Mouse (Mus musculus): ENCODE measurements around the gene Cmip. TPM values are rescaled to one million over a fixed set of nuclear protein-coding genes. Genes with fewer than 3 reads are reported as not detected.

Cmip gene
- polyA plus RNA-seq, 1 experiment from 2014 or later, result 9.3 TPM

- Histone ChIP-seq H3K9me3 (replicated peaks) (peaks cover 5% of the 10 kb centered on the region; the same call in 1 of the 2 replicates), H3K27me3 (ENCODE audit: low read depth, poor library complexity, severe bottlenecking) (no peaks in the 10 kb centered on the region), H3K36me3 (peaks cover 39% of the 10 kb centered on the region), H3K27ac (replicated peaks) (no peak overlapping the region), H3K4me1 (peaks cover 48% of the 10 kb centered on the region), H3K4me3 (no peak overlapping the region)
- WGBS, result 93% methylated on average over 9 of the region's 9 CpGs
- DNase-seq (ENCODE audit: low spot score), result no peak
Measured at GRCm38 (mm10) chr8:117284768-117285484, 28.1 kb downstream of the Cmip start.

GRCm38 (mm10) chr8:117287966-117288365 is 31.1 kb downstream of the Cmip start:
- WGBS, result 87% methylated on average over 8 of the region's 8 CpGs
- peaks cover 56% of the 10 kb centered on the region for H3K4me1 ChIP-seq

GRCm38 (mm10) chr8:117289016-117289415 is 32.2 kb downstream of the Cmip start:
- Histone ChIP-seq H3K9me3 (replicated peaks) (peaks cover 5% of the 10 kb centered on the region; the same call in 1 of the 2 replicates), H3K36me3 (peaks cover 39% of the 10 kb centered on the region), H3K27me3 (ENCODE audit: low read depth, poor library complexity, severe bottlenecking) (no peaks in the 10 kb centered on the region), H3K4me3 (no peak overlapping the region), H3K4me1 (peaks cover 57% of the 10 kb centered on the region), H3K27ac (replicated peaks) (no peak overlapping the region)
- 75% methylated on average over 9 of the region's 9 CpGs for WGBS
- DNase-seq (ENCODE audit: low spot score), result no peak

More at GRCm38 (mm10) chr8:117287966-117288365, 31.1 kb downstream of the Cmip start:
- Histone ChIP-seq H3K36me3 (peaks cover 39% of the 10 kb centered on the region), H3K27me3 (ENCODE audit: low read depth, poor library complexity, severe bottlenecking) (no peaks in the 10 kb centered on the region), H3K9me3 (replicated peaks) (peaks cover 5% of the 10 kb centered on the region; the same call in 1 of the 2 replicates), H3K4me3 (no peak overlapping the region), H3K27ac (replicated peaks) (no peak overlapping the region)
- no peak for DNase-seq (ENCODE audit: low spot score)

DNA sequence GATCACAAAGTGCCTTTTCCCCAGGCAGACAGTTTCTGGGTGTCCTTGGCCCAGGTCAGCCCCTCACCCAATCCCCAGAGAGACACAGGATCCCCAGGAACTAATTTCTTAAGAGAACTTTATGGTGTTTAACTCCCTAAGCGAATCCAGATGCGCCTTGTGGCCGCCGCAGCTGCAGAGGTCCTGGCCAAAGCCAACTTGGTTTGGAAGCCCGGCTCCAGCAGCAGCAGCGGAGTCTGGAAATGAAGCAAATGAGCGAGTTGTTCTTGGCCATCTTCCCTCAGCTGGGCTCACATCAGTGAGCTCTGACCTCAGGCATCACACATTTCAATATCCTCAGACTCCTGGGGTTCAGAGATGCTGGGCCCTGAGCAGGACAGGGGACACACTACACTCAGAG is 33.6 kb downstream of the Cmip start:
- H3K27me3 ChIP-seq (ENCODE audit: low read depth, poor library complexity, severe bottlenecking), result no peaks in the 10 kb centered on the region
- peaks cover 65% of the 10 kb centered on the region for H3K4me1 ChIP-seq
- peak overlapping the region; percentile 52 for H3K27ac ChIP-seq (replicated peaks)
- DNase-seq (ENCODE audit: low spot score), result no peak
- peaks cover 5% of the 10 kb centered on the region; the same call in 1 of the 2 replicates for H3K9me3 ChIP-seq (replicated peaks)
- H3K4me3 ChIP-seq, result no peak overlapping the region
- peaks cover 29% of the 10 kb centered on the region for H3K36me3 ChIP-seq
- 85% methylated on average over 7 of the region's 7 CpGs for WGBS

- no peak overlapping the region for H3K4me3 ChIP-seq
- no peaks in the 10 kb centered on the region for H3K27me3 ChIP-seq (ENCODE audit: low read depth, poor library complexity, severe bottlenecking)
- no peak overlapping the region; the same call in 1 of the 2 replicates for H3K27ac ChIP-seq (replicated peaks)
- peaks cover 17% of the 10 kb centered on the region for H3K36me3 ChIP-seq
- WGBS, result 25% methylated on average over 8 of the region's 8 CpGs
- peak; percentile 60 for DNase-seq (ENCODE audit: low spot score)
- peaks cover 69% of the 10 kb centered on the region for H3K4me1 ChIP-seq
- H3K9me3 ChIP-seq (replicated peaks), result no peaks in the 10 kb centered on the region
Measured at GRCm38 (mm10) chr8:117292262-117292661, 35.4 kb downstream of the Cmip start.

DNA sequence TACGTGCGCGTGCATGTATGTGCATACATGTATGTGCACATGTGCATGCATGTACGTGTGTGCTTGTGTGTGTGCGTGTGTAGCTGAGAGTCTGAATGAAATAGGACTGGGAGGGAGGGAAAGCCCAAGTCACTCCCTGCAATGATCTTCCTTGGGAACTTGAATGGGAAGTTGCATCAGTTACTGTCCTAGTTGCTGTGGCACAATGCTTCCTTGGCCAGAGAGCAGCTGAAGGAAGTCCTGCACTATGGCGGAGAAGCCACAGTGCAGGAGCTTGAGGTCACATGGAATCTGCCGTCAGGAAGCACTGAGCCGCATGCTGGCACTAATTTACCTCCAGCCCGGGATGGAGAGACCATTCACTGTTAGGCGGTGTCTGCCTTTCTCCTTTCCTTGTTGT is 37.9 kb downstream of the Cmip start:
- WGBS, result 79% methylated on average over 10 of the region's 10 CpGs
- no peak overlapping the region for H3K4me3 ChIP-seq
- H3K36me3 ChIP-seq, result 0 out of 2 replicates have a peak, but pooled peaks cover 6% of the 10 kb centered on the region
- H3K4me1 ChIP-seq, result peaks cover 85% of the 10 kb centered on the region
- DNase-seq (ENCODE audit: low spot score), result no peak
- no peaks in the 10 kb centered on the region for H3K9me3 ChIP-seq (replicated peaks)
- H3K27ac ChIP-seq (replicated peaks), result no peak overlapping the region; the same call in 1 of the 2 replicates
- no peaks in the 10 kb centered on the region for H3K27me3 ChIP-seq (ENCODE audit: low read depth, poor library complexity, severe bottlenecking)

DNA sequence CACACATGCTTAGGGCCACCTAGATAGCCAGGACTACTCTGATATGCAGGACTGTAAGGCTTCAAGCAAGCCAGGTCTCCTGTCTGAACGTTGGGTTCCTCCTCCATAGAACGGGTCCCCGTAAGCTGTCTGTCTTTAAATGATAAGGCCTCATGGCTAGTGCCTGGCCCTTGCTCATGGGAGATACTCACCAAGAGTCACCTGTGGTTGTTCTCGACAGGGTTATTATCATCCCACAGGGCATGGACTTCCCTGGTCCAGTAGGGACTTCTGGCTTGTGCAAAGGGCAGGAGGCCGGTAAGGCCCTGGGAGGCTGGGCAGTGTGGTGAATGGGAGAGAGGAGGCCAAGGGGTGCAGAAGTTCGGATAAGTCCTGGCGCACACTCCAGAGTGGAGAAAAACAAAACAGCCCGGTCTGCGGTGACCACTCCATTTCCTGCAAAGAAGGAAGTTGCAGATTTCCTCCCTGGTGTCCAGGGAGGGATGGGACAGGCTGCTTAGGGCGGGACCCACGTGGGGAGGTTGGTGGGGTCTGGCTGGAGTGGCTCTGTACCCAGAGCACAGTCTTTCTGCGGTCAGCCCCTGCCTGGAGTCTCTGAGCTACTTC is 41.2 kb downstream of the Cmip start:
- peak overlapping the region; percentile 52; the same call in 1 of the 2 replicates for H3K27ac ChIP-seq (replicated peaks)
- no peak overlapping the region for H3K4me3 ChIP-seq
- 81% methylated on average over 12 of the region's 12 CpGs for WGBS
- H3K36me3 ChIP-seq, result 0 out of 2 replicates have a peak, but pooled peaks cover 6% of the 10 kb centered on the region
- no peaks in the 10 kb centered on the region for H3K9me3 ChIP-seq (replicated peaks)
- no peaks in the 10 kb centered on the region for H3K27me3 ChIP-seq (ENCODE audit: low read depth, poor library complexity, severe bottlenecking)
- H3K4me1 ChIP-seq, result peaks cover 83% of the 10 kb centered on the region
- DNase-seq (ENCODE audit: low spot score), result no peak

DNA sequence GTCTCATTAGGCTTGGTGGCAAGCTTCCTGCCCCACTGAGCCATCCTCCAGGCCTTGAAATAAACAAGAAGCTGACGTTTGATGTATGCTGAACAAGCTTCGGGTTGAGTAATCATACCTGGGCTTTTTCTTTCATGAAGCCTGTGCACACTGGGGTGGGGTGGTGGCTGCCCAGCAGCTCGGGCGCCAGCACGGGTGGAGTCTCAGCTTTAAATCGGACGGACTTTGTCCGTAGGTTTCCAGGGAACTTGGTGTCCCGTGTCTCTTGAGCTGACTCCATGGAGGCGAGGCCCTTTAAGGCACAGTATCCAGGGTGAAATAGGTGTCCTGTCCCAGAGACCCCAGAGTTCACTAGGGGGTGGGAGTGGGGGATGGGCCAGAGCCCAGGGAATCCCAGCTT is 42.3 kb downstream of the Cmip start:
- Histone ChIP-seq H3K4me1 (peaks cover 83% of the 10 kb centered on the region), H3K4me3 (no peak overlapping the region), H3K27ac (replicated peaks) (no peak overlapping the region), H3K27me3 (ENCODE audit: low read depth, poor library complexity, severe bottlenecking) (no peaks in the 10 kb centered on the region), H3K36me3 (0 out of 2 replicates have a peak, but pooled peaks cover 6% of the 10 kb centered on the region), H3K9me3 (replicated peaks) (no peaks in the 10 kb centered on the region)
- 87% methylated on average over 10 of the region's 10 CpGs for WGBS
- no peak for DNase-seq (ENCODE audit: low spot score)

- DNase-seq (ENCODE audit: low spot score), result no peak
- H3K4me1 ChIP-seq, result peaks cover 81% of the 10 kb centered on the region
- WGBS, result 82% methylated on average over 7 of the region's 7 CpGs
- H3K4me3 ChIP-seq, result no peak overlapping the region
- H3K9me3 ChIP-seq (replicated peaks), result no peaks in the 10 kb centered on the region
- peak overlapping the region; percentile 52 for H3K27ac ChIP-seq (replicated peaks)
- H3K27me3 ChIP-seq (ENCODE audit: low read depth, poor library complexity, severe bottlenecking), result no peaks in the 10 kb centered on the region
- H3K36me3 ChIP-seq, result 0 out of 2 replicates have a peak, but pooled peaks cover 6% of the 10 kb centered on the region
Measured at GRCm38 (mm10) chr8:117300188-117300587, 43.3 kb downstream of the Cmip start.

- WGBS, result 89% methylated on average over 12 of the region's 12 CpGs
- Histone ChIP-seq H3K36me3 (0 out of 2 replicates have a peak, but pooled peaks cover 4% of the 10 kb centered on the region), H3K4me3 (no peak overlapping the region), H3K27me3 (ENCODE audit: low read depth, poor library complexity, severe bottlenecking) (no peaks in the 10 kb centered on the region), H3K4me1 (peaks cover 85% of the 10 kb centered on the region), H3K9me3 (replicated peaks) (no peaks in the 10 kb centered on the region), H3K27ac (replicated peaks) (peak overlapping the region; percentile 53; the same call in 1 of the 2 replicates)
- DNase-seq (ENCODE audit: low spot score), result no peak
Measured at GRCm38 (mm10) chr8:117301457-117302041, 44.7 kb downstream of the Cmip start.

DNA sequence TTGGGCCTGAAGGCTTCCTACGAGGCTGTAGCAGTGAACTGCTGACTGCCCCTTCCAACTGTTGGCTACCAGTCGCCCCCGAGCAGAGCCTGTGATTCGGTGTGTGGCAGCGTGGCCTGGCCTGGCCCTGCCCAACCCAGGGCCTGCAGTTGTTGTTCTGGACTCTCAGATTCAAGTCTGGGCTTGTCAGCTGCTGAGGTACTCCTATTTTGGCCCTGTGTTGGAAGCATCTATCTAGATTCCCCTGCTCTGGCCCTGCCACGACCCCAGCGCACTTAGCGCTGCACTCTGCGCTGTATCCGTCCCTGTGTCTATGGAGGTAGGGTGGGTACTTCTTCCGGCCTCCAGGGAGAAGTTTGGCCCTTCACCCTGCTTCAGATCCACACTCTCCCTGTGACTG is 45.2 kb downstream of the Cmip start:
- Histone ChIP-seq H3K4me1 (peaks cover 89% of the 10 kb centered on the region), H3K9me3 (replicated peaks) (no peaks in the 10 kb centered on the region), H3K36me3 (0 out of 2 replicates have a peak, but pooled peaks cover 1% of the 10 kb centered on the region), H3K27ac (replicated peaks) (peak overlapping the region; percentile 53; the same call in 1 of the 2 replicates), H3K4me3 (no peak overlapping the region), H3K27me3 (ENCODE audit: low read depth, poor library complexity, severe bottlenecking) (no peaks in the 10 kb centered on the region)
- DNase-seq (ENCODE audit: low spot score), result no peak
- 80% methylated on average over 11 of the region's 11 CpGs for WGBS

- 72% methylated on average over 9 of the region's 9 CpGs for WGBS
- no peak overlapping the region for H3K4me3 ChIP-seq
Measured at GRCm38 (mm10) chr8:117303666-117304065, 46.8 kb downstream of the Cmip start.

More at GRCm38 (mm10) chr8:117303666-117304065, 46.8 kb downstream of the Cmip start:
- peak overlapping the region; percentile 52; the same call in 1 of the 2 replicates for H3K27ac ChIP-seq (replicated peaks)
- peaks cover 80% of the 10 kb centered on the region for H3K4me1 ChIP-seq
- DNase-seq (ENCODE audit: low spot score), result no peak
- H3K9me3 ChIP-seq (replicated peaks), result no peaks in the 10 kb centered on the region
- no peaks in the 10 kb centered on the region for H3K27me3 ChIP-seq (ENCODE audit: low read depth, poor library complexity, severe bottlenecking)
- no peaks in the 10 kb centered on the region for H3K36me3 ChIP-seq
